Mouse (Mus musculus) midbrain, embryonic 10.5 days (tissue): ENCODE results near the gene Plxdc2. TPM values are rescaled to one million over a fixed set of nuclear protein-coding genes. Genes with fewer than 3 reads are reported as not detected.

Source experiments
- DNase-seq: peaks from one replicate; pipeline ENCODE4 v3.0.0-alpha.2; 2017; ENCODE audit warnings: low spot score
- H3K27ac ChIP-seq: fragments of 300-500 bp; sonication (generic); replicated peaks from 2 replicates; pipeline ENCODE4 v1.5.1; 2016; ENCODE audit warnings: mild to moderate bottlenecking
- H3K27me3 ChIP-seq: fragments of 300-500 bp; sonication (generic); 2 replicates; pipeline ENCODE4 v1.6.1; 2016; ENCODE audit warnings: low read depth, mild to moderate bottlenecking; ENCODE audit not compliant: poor library complexity, severe bottlenecking
- H3K36me3 ChIP-seq: fragments of 300-500 bp; sonication (generic); 2 replicates; pipeline ENCODE4 v1.6.1; 2016; ENCODE audit warnings: mild to moderate bottlenecking, moderate library complexity
- H3K4me1 ChIP-seq: fragments of 300-500 bp; sonication (generic); 2 replicates; pipeline ENCODE4 v1.6.1; 2016
- H3K4me3 ChIP-seq: fragments of 300-500 bp; sonication (generic); 2 replicates; pipeline ENCODE4 v1.5.1; 2016; ENCODE audit warnings: mild to moderate bottlenecking, moderate library complexity
- H3K9me3 ChIP-seq: fragments of 300-500 bp; sonication (generic); replicated peaks from 2 replicates; pipeline ENCODE4 v1.6.1; 2016; ENCODE audit warnings: mild to moderate bottlenecking
- WGBS: fragments of 180-500 bp; shearing (Covaris S2); methylation state at CpG from one replicate; pipeline ENCODE4 v1.1.7; 2016; 5-methylcytosine and 5-hydroxymethylcytosine counted together
- polyA plus RNA-seq: library from polyadenylated mRNA; unstranded; fragments of >200 nt; fragmentation: Nextera tagmentation; extraction: Ambion mirVana; gene quantifications from 2 replicates; pipeline ENCODE4 v1.2.1, GENCODE M21; 2016

The Plxdc2 gene
- polyA plus RNA-seq, 1 experiment from 2014 or later, result 16.9 TPM

GRCm38 (mm10) chr2:16532244-16532643 lies 176.1 kb downstream of the Plxdc2 start:
- no peaks in the 10 kb centered on the region for H3K27me3 ChIP-seq
- WGBS, result 59% methylated on average over 1 of the region's 1 CpGs
- no peak for DNase-seq
- no peak overlapping the region for H3K27ac ChIP-seq
- H3K36me3 ChIP-seq, result no peaks in the 10 kb centered on the region
- H3K9me3 ChIP-seq, result no peaks in the 10 kb centered on the region
- no peak overlapping the region for H3K4me3 ChIP-seq
- H3K4me1 ChIP-seq, result no peaks in the 10 kb centered on the region

GRCm38 (mm10) chr2:16534566-16534965 lies 178.5 kb downstream of the Plxdc2 start:
- Histone ChIP-seq H3K27me3 (no peaks in the 10 kb centered on the region), H3K36me3 (no peaks in the 10 kb centered on the region), H3K4me3 (no peak overlapping the region), H3K4me1 (no peaks in the 10 kb centered on the region), H3K27ac (no peak overlapping the region), H3K9me3 (no peaks in the 10 kb centered on the region)
- 93% methylated on average over 2 of the region's 2 CpGs for WGBS
- no peak for DNase-seq

GRCm38 (mm10) chr2:16541226-16541625 lies 185.1 kb downstream of the Plxdc2 start:
- Histone ChIP-seq H3K9me3 (no peaks in the 10 kb centered on the region), H3K27ac (no peak overlapping the region), H3K27me3 (no peaks in the 10 kb centered on the region), H3K4me1 (peaks cover 3% of the 10 kb centered on the region; the same call in 1 of the 2 replicates), H3K4me3 (no peak overlapping the region), H3K36me3 (no peaks in the 10 kb centered on the region)
- no peak for DNase-seq
- 89% methylated on average over 3 of the region's 3 CpGs for WGBS

GRCm38 (mm10) chr2:16545207-16545606 lies 189.1 kb downstream of the Plxdc2 start:
- WGBS, result 84% methylated on average over 3 of the region's 3 CpGs
- DNase-seq, result no peak
- H3K36me3 ChIP-seq, result no peaks in the 10 kb centered on the region
- peaks cover 3% of the 10 kb centered on the region; the same call in 1 of the 2 replicates for H3K4me1 ChIP-seq
- no peaks in the 10 kb centered on the region for H3K9me3 ChIP-seq
- H3K27me3 ChIP-seq, result no peaks in the 10 kb centered on the region
- no peak overlapping the region for H3K27ac ChIP-seq
- H3K4me3 ChIP-seq, result no peak overlapping the region

GRCm38 (mm10) chr2:16559287-16559686 lies 203.2 kb downstream of the Plxdc2 start:
- H3K36me3 ChIP-seq, result no peaks in the 10 kb centered on the region
- no peak for DNase-seq
- no peak overlapping the region for H3K27ac ChIP-seq
- no peaks in the 10 kb centered on the region for H3K4me1 ChIP-seq
- 75% methylated on average over 4 of the region's 4 CpGs for WGBS
- H3K27me3 ChIP-seq, result no peaks in the 10 kb centered on the region
- no peak overlapping the region for H3K4me3 ChIP-seq
- no peaks in the 10 kb centered on the region for H3K9me3 ChIP-seq

- H3K36me3 ChIP-seq, result no peaks in the 10 kb centered on the region
- 86% methylated on average over 2 of the region's 2 CpGs for WGBS
- H3K4me1 ChIP-seq, result no peaks in the 10 kb centered on the region; the same call in 1 of the 2 replicates
- no peak for DNase-seq
- no peaks in the 10 kb centered on the region for H3K9me3 ChIP-seq
- no peak overlapping the region for H3K27ac ChIP-seq
- H3K4me3 ChIP-seq, result no peak overlapping the region
- no peaks in the 10 kb centered on the region for H3K27me3 ChIP-seq
These were observed 212.2 kb downstream of the Plxdc2 start for GRCm38 (mm10) chr2:16568263-16568662.

GRCm38 (mm10) chr2:16571169-16571751 lies 215.2 kb downstream of the Plxdc2 start:
- Histone ChIP-seq H3K36me3 (no peaks in the 10 kb centered on the region), H3K27ac (no peak overlapping the region), H3K4me3 (no peak overlapping the region), H3K9me3 (no peaks in the 10 kb centered on the region), H3K27me3 (no peaks in the 10 kb centered on the region), H3K4me1 (no peaks in the 10 kb centered on the region; the same call in 1 of the 2 replicates)
- 88% methylated on average over 13 of the region's 13 CpGs for WGBS
- no peak for DNase-seq

GRCm38 (mm10) chr2:16576566-16576965 lies 220.5 kb downstream of the Plxdc2 start:
- Histone ChIP-seq H3K27ac (no peak overlapping the region), H3K27me3 (no peaks in the 10 kb centered on the region)

GRCm38 (mm10) chr2:16578153-16578552 lies 222.0 kb downstream of the Plxdc2 start:
- no peak overlapping the region for H3K27ac ChIP-seq
- no peaks in the 10 kb centered on the region for H3K9me3 ChIP-seq
- H3K36me3 ChIP-seq, result no peaks in the 10 kb centered on the region
- WGBS, result 75% methylated on average over 1 of the region's 1 CpGs
- no peaks in the 10 kb centered on the region for H3K27me3 ChIP-seq
- no peak for DNase-seq
- H3K4me3 ChIP-seq, result no peak overlapping the region
- H3K4me1 ChIP-seq, result no peaks in the 10 kb centered on the region

More at GRCm38 (mm10) chr2:16576566-16576965, 220.5 kb downstream of the Plxdc2 start:
- Histone ChIP-seq H3K36me3 (no peaks in the 10 kb centered on the region), H3K4me1 (no peaks in the 10 kb centered on the region), H3K4me3 (no peak overlapping the region), H3K9me3 (no peaks in the 10 kb centered on the region)
- DNase-seq, result no peak

GRCm38 (mm10) chr2:16588546-16588945 lies 232.4 kb downstream of the Plxdc2 start:
- Histone ChIP-seq H3K4me1 (no peaks in the 10 kb centered on the region), H3K9me3 (no peaks in the 10 kb centered on the region), H3K4me3 (no peak overlapping the region), H3K27ac (no peak overlapping the region), H3K27me3 (no peaks in the 10 kb centered on the region), H3K36me3 (no peaks in the 10 kb centered on the region)
- DNase-seq, result no peak

GRCm38 (mm10) chr2:16595451-16595850 lies 239.3 kb downstream of the Plxdc2 start:
- Histone ChIP-seq H3K27ac (no peak overlapping the region), H3K36me3 (no peaks in the 10 kb centered on the region), H3K9me3 (no peaks in the 10 kb centered on the region), H3K27me3 (no peaks in the 10 kb centered on the region), H3K4me1 (no peaks in the 10 kb centered on the region), H3K4me3 (no peak overlapping the region)
- WGBS, result 77% methylated on average over 1 of the region's 1 CpGs
- no peak for DNase-seq

GRCm38 (mm10) chr2:16598231-16598630 lies 242.1 kb downstream of the Plxdc2 start:
- DNase-seq, result no peak

GRCm38 (mm10) chr2:16604291-16604690 lies 248.2 kb downstream of the Plxdc2 start:
- H3K4me1 ChIP-seq, result no peaks in the 10 kb centered on the region
- WGBS, result 87% methylated on average over 3 of the region's 3 CpGs
- DNase-seq, result no peak

More at GRCm38 (mm10) chr2:16598231-16598630, 242.1 kb downstream of the Plxdc2 start:
- H3K36me3 ChIP-seq, result no peaks in the 10 kb centered on the region
- no peaks in the 10 kb centered on the region for H3K27me3 ChIP-seq
- H3K27ac ChIP-seq, result no peak overlapping the region
- no peaks in the 10 kb centered on the region for H3K4me1 ChIP-seq
- H3K4me3 ChIP-seq, result no peak overlapping the region
- 96% methylated on average over 3 of the region's 3 CpGs for WGBS
- no peaks in the 10 kb centered on the region for H3K9me3 ChIP-seq

More at GRCm38 (mm10) chr2:16604291-16604690, 248.2 kb downstream of the Plxdc2 start:
- no peaks in the 10 kb centered on the region for H3K9me3 ChIP-seq
- no peak overlapping the region for H3K27ac ChIP-seq
- no peaks in the 10 kb centered on the region for H3K36me3 ChIP-seq
- H3K4me3 ChIP-seq, result no peak overlapping the region
- H3K27me3 ChIP-seq, result no peaks in the 10 kb centered on the region
